Mouse (Mus musculus): ENCODE results near the gene Gse1. TPM values are rescaled to one million over a fixed set of nuclear protein-coding genes. Genes with fewer than 3 reads are reported as not detected.

Gene Gse1
- total and polyA plus RNA-seq, 3 experiments: 23.6 to 128 (median 66.9) TPM

- Histone ChIP-seq H3K79me2 (ENCODE audit: control insufficient read depth, insufficient read depth, low read length, poor library complexity) (no peaks in the 10 kb centered on the region), H3K9me3 (replicated peaks; ENCODE audit: insufficient read depth, low read length) (no peaks in the 10 kb centered on the region), H3K36me3 (ENCODE audit: control insufficient read depth in 1 of 2, insufficient read depth in 2 of 2, low read length in 2 of 2) (peaks cover 0 to 3% of the 10 kb centered on the region in 2 experiments; a peak in 1 of 4 replicates), H3K9ac (ENCODE audit: control insufficient read depth, low read depth, low read length, poor library complexity, severe bottlenecking) (no peak overlapping the region), H3K27ac (ENCODE audit: control insufficient read depth, low read depth, low read length) (no peak overlapping the region), H3K4me3 (ENCODE audit: control insufficient read depth in 1 of 2, insufficient read depth in 1 of 2, low read depth in 2 of 2, low read length in 2 of 2) (no peak overlapping the region), H3K4me1 (ENCODE audit: control insufficient read depth in 1 of 2, insufficient read depth in 2 of 2, low read length in 2 of 2) (peaks cover 0 to 9% of the 10 kb centered on the region in 2 experiments; a peak in 2 of 4 replicates), H3K27me3 (ENCODE audit: control insufficient read depth in 1 of 2, insufficient read depth in 2 of 2, low read length in 2 of 2) (no peaks in the 10 kb centered on the region)
- TF ChIP-seq POLR2A (IDR thresholded peaks at IDR 0.05; ENCODE audit: control insufficient read depth in 1 of 2, insufficient read depth in 1 of 2, low read depth in 1 of 2, low read length in 2 of 2, poor library complexity in 1 of 2): no peak
- TF ChIP-seq HCFC1 (IDR thresholded peaks at IDR 0.05; ENCODE audit: low read depth, low read length): no peak
- no peak for TF ChIP-seq TBP (IDR thresholded peaks at IDR 0.05; ENCODE audit: low read depth, low read length)
- peak; percentile 81 for TF ChIP-seq SMC3 (IDR thresholded peaks at IDR 0.05; ENCODE audit: low read depth, low read length)
- peak; percentile 53 for TF ChIP-seq RAD21 (IDR thresholded peaks at IDR 0.05; ENCODE audit: low read depth, low read length)
- TF ChIP-seq BHLHE40 (IDR thresholded peaks at IDR 0.05; ENCODE audit: borderline replicate concordance, low read depth, low read length): 0 out of 2 replicates have a peak, but pooled peaks have one; percentile 12
- no peak for TF ChIP-seq E2F4 (IDR thresholded peaks at IDR 0.05; ENCODE audit: borderline replicate concordance, low read depth, low read length)
- no peak for TF ChIP-seq ELF1 (IDR thresholded peaks at IDR 0.05; ENCODE audit: low read depth, low read length)
- peak; percentile 74 to 91 (median 88) for TF ChIP-seq CTCF (IDR thresholded peaks at IDR 0.05 in 2 of 3, conservative IDR thresholded peaks at IDR 0.05 in 1 of 3; ENCODE audit: control insufficient read depth in 1 of 3, insufficient read depth in 1 of 3, low read depth in 2 of 3, low read length in 3 of 3, poor library complexity in 1 of 3, severe bottlenecking in 1 of 3)
- TF ChIP-seq ZC3H11A (IDR thresholded peaks at IDR 0.05; ENCODE audit: low read depth, low read length): peak; percentile 52; the same call in 1 of the 2 replicates
- TF ChIP-seq ZMIZ1 (IDR thresholded peaks at IDR 0.05; ENCODE audit: low read depth, low read length): no peak
- TF ChIP-seq MAX (IDR thresholded peaks at IDR 0.05; ENCODE audit: low read length): no peak
- DNase-seq (ENCODE audit: low read depth, low spot score): peak; percentile 54
Observed at GRCm38 (mm10) chr8:120404609-120405036, 176.4 kb downstream of the Gse1 start.

GRCm38 (mm10) chr8:120406008-120406632, 177.9 kb downstream of the Gse1 start:
- Histone ChIP-seq H3K36me3 (ENCODE audit: control insufficient read depth in 1 of 2, insufficient read depth in 2 of 2, low read length in 2 of 2) (peaks cover 0 to 3% of the 10 kb centered on the region in 2 experiments; a peak in 1 of 4 replicates), H3K27ac (ENCODE audit: control insufficient read depth, low read depth, low read length) (no peak overlapping the region), H3K27me3 (ENCODE audit: control insufficient read depth in 1 of 2, insufficient read depth in 2 of 2, low read length in 2 of 2) (no peaks in the 10 kb centered on the region), H3K9ac (ENCODE audit: control insufficient read depth, low read depth, low read length, poor library complexity, severe bottlenecking) (no peak overlapping the region), H3K9me3 (replicated peaks; ENCODE audit: insufficient read depth, low read length) (no peaks in the 10 kb centered on the region), H3K79me2 (ENCODE audit: control insufficient read depth, insufficient read depth, low read length, poor library complexity) (no peaks in the 10 kb centered on the region), H3K4me1 (ENCODE audit: control insufficient read depth in 1 of 2, insufficient read depth in 2 of 2, low read length in 2 of 2) (peaks cover 0 to 9% of the 10 kb centered on the region in 2 experiments; a peak in 2 of 4 replicates), H3K4me3 (ENCODE audit: control insufficient read depth in 1 of 2, insufficient read depth in 1 of 2, low read depth in 2 of 2, low read length in 2 of 2) (no peak overlapping the region)
- no peak for TF ChIP-seq MAFK (IDR thresholded peaks at IDR 0.05; ENCODE audit: borderline replicate concordance, low read depth, low read length)
- DNase-seq (ENCODE audit: low read depth, low spot score): no peak

- Histone ChIP-seq H3K9me3 (replicated peaks; ENCODE audit: insufficient read depth, low read length) (no peaks in the 10 kb centered on the region), H3K27ac (ENCODE audit: control insufficient read depth, low read depth, low read length) (no peak overlapping the region), H3K9ac (ENCODE audit: control insufficient read depth, low read depth, low read length, poor library complexity, severe bottlenecking) (no peak overlapping the region), H3K36me3 (ENCODE audit: control insufficient read depth in 1 of 2, insufficient read depth in 2 of 2, low read length in 2 of 2) (peaks cover 0 to 3% of the 10 kb centered on the region in 2 experiments; a peak in 1 of 4 replicates), H3K27me3 (ENCODE audit: control insufficient read depth in 1 of 2, insufficient read depth in 2 of 2, low read length in 2 of 2) (no peaks in the 10 kb centered on the region), H3K79me2 (ENCODE audit: control insufficient read depth, insufficient read depth, low read length, poor library complexity) (no peaks in the 10 kb centered on the region), H3K4me1 (ENCODE audit: control insufficient read depth in 1 of 2, insufficient read depth in 2 of 2, low read length in 2 of 2) (peaks cover 0 to 9% of the 10 kb centered on the region in 2 experiments; a peak in 2 of 4 replicates), H3K4me3 (ENCODE audit: control insufficient read depth in 1 of 2, insufficient read depth in 1 of 2, low read depth in 2 of 2, low read length in 2 of 2) (no peak overlapping the region)
- DNase-seq (ENCODE audit: low read depth, low spot score): peak; percentile 47
- TF ChIP-seq CTCF (IDR thresholded peaks at IDR 0.05 in 2 of 3, conservative IDR thresholded peaks at IDR 0.05 in 1 of 3; ENCODE audit: control insufficient read depth in 1 of 3, insufficient read depth in 1 of 3, low read depth in 2 of 3, low read length in 3 of 3, poor library complexity in 1 of 3, severe bottlenecking in 1 of 3) (peak in 2 of 3 experiments; percentile 59 to 71; a peak in 5 of 6 replicates), ZC3H11A (IDR thresholded peaks at IDR 0.05; ENCODE audit: low read depth, low read length) (peak; percentile 62), ZKSCAN1 (IDR thresholded peaks at IDR 0.05; ENCODE audit: low read depth, low read length) (no peak), RAD21 (IDR thresholded peaks at IDR 0.05; ENCODE audit: low read depth, low read length) (peak; percentile 56), SMC3 (IDR thresholded peaks at IDR 0.05; ENCODE audit: low read depth, low read length) (peak; percentile 63; the same call in 1 of the 2 replicates)
Observed at GRCm38 (mm10) chr8:120407701-120408240, 179.5 kb downstream of the Gse1 start.

Data from MEL (cell line).